Mouse (Mus musculus): ENCODE measurements around the gene Pds5b. TPM values are rescaled to one million over a fixed set of nuclear protein-coding genes. Genes with fewer than 3 reads are reported as not detected.

The Pds5b gene
- polyA plus RNA-seq, 1 experiment from 2014 or later = 49.3 TPM

- peak; percentile 45 for DNase-seq (ENCODE audit: low spot score, missing footprints)
- 0 out of 2 replicates have a peak, but pooled peaks have one; percentile 22 for ATAC-seq (ENCODE audit: low FRiP score)
- Histone ChIP-seq H3K9ac (ENCODE audit: low read length) (no peak overlapping the region), H3K4me2 (no peak overlapping the region), H3K9me3 (ENCODE audit: control insufficient read depth, low read length) (no peaks in the 10 kb centered on the region), H3K4me3 (ENCODE audit: low read depth, low read length) (no peak overlapping the region), H3K36me3 (ENCODE audit: control insufficient read depth, insufficient read depth, low read length) (no peaks in the 10 kb centered on the region), H3K4me1 (ENCODE audit: control insufficient read depth, insufficient read depth, low read length) (no peaks in the 10 kb centered on the region), H3K27me3 (ENCODE audit: control insufficient read depth, insufficient read depth, low read length) (no peaks in the 10 kb centered on the region), H3K27ac (ENCODE audit: low read depth, low read length) (no peak overlapping the region)
- 86% methylated on average over 5 of the region's 5 CpGs for WGBS
Measured at GRCm38 (mm10) chr5:150819520-150819919, 146.0 kb downstream of the Pds5b start.

- Histone ChIP-seq H3K4me2 (no peak overlapping the region), H3K27me3 (ENCODE audit: control insufficient read depth, insufficient read depth, low read length) (no peaks in the 10 kb centered on the region), H3K9ac (ENCODE audit: low read length) (no peak overlapping the region), H3K4me3 (ENCODE audit: low read depth, low read length) (no peak overlapping the region), H3K36me3 (ENCODE audit: control insufficient read depth, insufficient read depth, low read length) (no peaks in the 10 kb centered on the region), H3K4me1 (ENCODE audit: control insufficient read depth, insufficient read depth, low read length) (no peaks in the 10 kb centered on the region), H3K9me3 (ENCODE audit: control insufficient read depth, low read length) (no peaks in the 10 kb centered on the region), H3K27ac (ENCODE audit: low read depth, low read length) (no peak overlapping the region)
- DNase-seq (ENCODE audit: low spot score, missing footprints) = peak; percentile 69
- no peak for ATAC-seq (ENCODE audit: low FRiP score)
- 96% methylated on average over 4 of the region's 4 CpGs for WGBS
Measured at GRCm38 (mm10) chr5:150821152-150821551, 147.6 kb downstream of the Pds5b start.

- Histone ChIP-seq H3K4me2 (no peak overlapping the region), H3K27ac (ENCODE audit: low read depth, low read length) (no peak overlapping the region), H3K36me3 (ENCODE audit: control insufficient read depth, insufficient read depth, low read length) (no peaks in the 10 kb centered on the region), H3K27me3 (ENCODE audit: control insufficient read depth, insufficient read depth, low read length) (no peaks in the 10 kb centered on the region), H3K4me3 (ENCODE audit: low read depth, low read length) (no peak overlapping the region), H3K9ac (ENCODE audit: low read length) (no peak overlapping the region), H3K4me1 (ENCODE audit: control insufficient read depth, insufficient read depth, low read length) (no peaks in the 10 kb centered on the region), H3K9me3 (ENCODE audit: control insufficient read depth, low read length) (no peaks in the 10 kb centered on the region)
- WGBS = 84% methylated on average over 6 of the region's 6 CpGs
- peak; percentile 61 for DNase-seq (ENCODE audit: low spot score, missing footprints)
- ATAC-seq (ENCODE audit: low FRiP score) = no peak
Measured at GRCm38 (mm10) chr5:150822781-150823180, 149.2 kb downstream of the Pds5b start.

- Histone ChIP-seq H3K4me1 (ENCODE audit: control insufficient read depth, insufficient read depth, low read length) (no peaks in the 10 kb centered on the region), H3K27me3 (ENCODE audit: control insufficient read depth, insufficient read depth, low read length) (no peaks in the 10 kb centered on the region), H3K36me3 (ENCODE audit: control insufficient read depth, insufficient read depth, low read length) (no peaks in the 10 kb centered on the region), H3K27ac (ENCODE audit: low read depth, low read length) (no peak overlapping the region), H3K4me2 (no peak overlapping the region), H3K9me3 (ENCODE audit: control insufficient read depth, low read length) (no peaks in the 10 kb centered on the region), H3K4me3 (ENCODE audit: low read depth, low read length) (no peak overlapping the region), H3K9ac (ENCODE audit: low read length) (no peak overlapping the region)
- WGBS = 93% methylated on average over 3 of the region's 3 CpGs
- no peak for ATAC-seq (ENCODE audit: low FRiP score)
- DNase-seq (ENCODE audit: low spot score, missing footprints) = no peak
Measured at GRCm38 (mm10) chr5:150823361-150823760, 149.8 kb downstream of the Pds5b start.

GRCm38 (mm10) chr5:150829499-150829898 lies 156.0 kb downstream of the Pds5b start:
- 94% methylated on average over 5 of the region's 5 CpGs for WGBS

GRCm38 (mm10) chr5:150830718-150831117 lies 157.2 kb downstream of the Pds5b start:
- no peak overlapping the region for H3K27ac ChIP-seq (ENCODE audit: low read depth, low read length)
- no peak for DNase-seq (ENCODE audit: low spot score, missing footprints)
- H3K27me3 ChIP-seq (ENCODE audit: control insufficient read depth, insufficient read depth, low read length) = no peaks in the 10 kb centered on the region
- no peaks in the 10 kb centered on the region for H3K36me3 ChIP-seq (ENCODE audit: control insufficient read depth, insufficient read depth, low read length)
- H3K4me3 ChIP-seq (ENCODE audit: low read depth, low read length) = no peak overlapping the region
- no peaks in the 10 kb centered on the region for H3K9me3 ChIP-seq (ENCODE audit: control insufficient read depth, low read length)
- H3K4me1 ChIP-seq (ENCODE audit: control insufficient read depth, insufficient read depth, low read length) = no peaks in the 10 kb centered on the region; the same call in 1 of the 2 replicates
- WGBS = 57% methylated on average over 9 of the region's 9 CpGs
- no peak overlapping the region for H3K4me2 ChIP-seq
- ATAC-seq (ENCODE audit: low FRiP score) = peak; percentile 77
- H3K9ac ChIP-seq (ENCODE audit: low read length) = no peak overlapping the region

More at GRCm38 (mm10) chr5:150829499-150829898, 156.0 kb downstream of the Pds5b start:
- Histone ChIP-seq H3K4me1 (ENCODE audit: control insufficient read depth, insufficient read depth, low read length) (no peaks in the 10 kb centered on the region; the same call in 1 of the 2 replicates), H3K9ac (ENCODE audit: low read length) (no peak overlapping the region), H3K4me3 (ENCODE audit: low read depth, low read length) (no peak overlapping the region), H3K27me3 (ENCODE audit: control insufficient read depth, insufficient read depth, low read length) (no peaks in the 10 kb centered on the region), H3K36me3 (ENCODE audit: control insufficient read depth, insufficient read depth, low read length) (no peaks in the 10 kb centered on the region), H3K27ac (ENCODE audit: low read depth, low read length) (no peak overlapping the region), H3K4me2 (no peak overlapping the region), H3K9me3 (ENCODE audit: control insufficient read depth, low read length) (no peaks in the 10 kb centered on the region)
- ATAC-seq (ENCODE audit: low FRiP score) (no peak), DNase-seq (ENCODE audit: low spot score, missing footprints) (no peak)

GRCm38 (mm10) chr5:150836782-150837181 lies 163.2 kb downstream of the Pds5b start:
- no peak for ATAC-seq (ENCODE audit: low FRiP score)
- WGBS = 88% methylated on average over 8 of the region's 8 CpGs

GRCm38 (mm10) chr5:150839688-150840541 lies 166.4 kb downstream of the Pds5b start:
- DNase-seq (ENCODE audit: low spot score, missing footprints) (no peak), ATAC-seq (ENCODE audit: low FRiP score) (peak; percentile 83)
- H3K27me3 ChIP-seq (ENCODE audit: control insufficient read depth, insufficient read depth, low read length) = no peaks in the 10 kb centered on the region
- no peak overlapping the region for H3K4me3 ChIP-seq (ENCODE audit: low read depth, low read length)
- H3K36me3 ChIP-seq (ENCODE audit: control insufficient read depth, insufficient read depth, low read length) = no peaks in the 10 kb centered on the region
- no peak overlapping the region for H3K4me2 ChIP-seq
- WGBS = 51% methylated on average over 11 of the region's 11 CpGs
- H3K27ac ChIP-seq (ENCODE audit: low read depth, low read length) = no peak overlapping the region
- H3K9ac ChIP-seq (ENCODE audit: low read length) = no peak overlapping the region
- H3K4me1 ChIP-seq (ENCODE audit: control insufficient read depth, insufficient read depth, low read length) = no peaks in the 10 kb centered on the region
- H3K9me3 ChIP-seq (ENCODE audit: control insufficient read depth, low read length) = peaks cover 2% of the 10 kb centered on the region; the same call in 1 of the 2 replicates

More at GRCm38 (mm10) chr5:150836782-150837181, 163.2 kb downstream of the Pds5b start:
- Histone ChIP-seq H3K9me3 (ENCODE audit: control insufficient read depth, low read length) (peaks cover 2% of the 10 kb centered on the region; the same call in 1 of the 2 replicates), H3K27ac (ENCODE audit: low read depth, low read length) (no peak overlapping the region), H3K9ac (ENCODE audit: low read length) (no peak overlapping the region), H3K36me3 (ENCODE audit: control insufficient read depth, insufficient read depth, low read length) (no peaks in the 10 kb centered on the region), H3K4me2 (no peak overlapping the region), H3K27me3 (ENCODE audit: control insufficient read depth, insufficient read depth, low read length) (no peaks in the 10 kb centered on the region), H3K4me1 (ENCODE audit: control insufficient read depth, insufficient read depth, low read length) (no peaks in the 10 kb centered on the region), H3K4me3 (ENCODE audit: low read depth, low read length) (no peak overlapping the region)
- peak; percentile 44 for DNase-seq (ENCODE audit: low spot score, missing footprints)

- Histone ChIP-seq H3K27ac (ENCODE audit: low read depth, low read length) (no peak overlapping the region), H3K9ac (ENCODE audit: low read length) (no peak overlapping the region), H3K4me3 (ENCODE audit: low read depth, low read length) (no peak overlapping the region), H3K36me3 (ENCODE audit: control insufficient read depth, insufficient read depth, low read length) (no peaks in the 10 kb centered on the region), H3K9me3 (ENCODE audit: control insufficient read depth, low read length) (peaks cover 2% of the 10 kb centered on the region; the same call in 1 of the 2 replicates), H3K4me2 (no peak overlapping the region), H3K27me3 (ENCODE audit: control insufficient read depth, insufficient read depth, low read length) (no peaks in the 10 kb centered on the region), H3K4me1 (ENCODE audit: control insufficient read depth, insufficient read depth, low read length) (no peaks in the 10 kb centered on the region)
- 68% methylated on average over 11 of the region's 11 CpGs for WGBS
- DNase-seq (ENCODE audit: low spot score, missing footprints) (peak; percentile 84), ATAC-seq (ENCODE audit: low FRiP score) (no peak)
Measured at GRCm38 (mm10) chr5:150840596-150840995, 167.1 kb downstream of the Pds5b start.

Data from midbrain, embryonic 11.5 days (tissue).